Mouse (Mus musculus): ENCODE data around the gene Thap7. TPM values are rescaled to one million over a fixed set of nuclear protein-coding genes. Genes with fewer than 3 reads are reported as not detected.
"Not testable (repeated sequence)": the region's sequence is repeated elsewhere in the genome, so short reads cannot be mapped to it uniquely, and the experiment has no call there.

The Thap7 gene
- total RNA-seq, 2 experiments from 2014 or later = 13.5 to 13.6 TPM

DNA sequence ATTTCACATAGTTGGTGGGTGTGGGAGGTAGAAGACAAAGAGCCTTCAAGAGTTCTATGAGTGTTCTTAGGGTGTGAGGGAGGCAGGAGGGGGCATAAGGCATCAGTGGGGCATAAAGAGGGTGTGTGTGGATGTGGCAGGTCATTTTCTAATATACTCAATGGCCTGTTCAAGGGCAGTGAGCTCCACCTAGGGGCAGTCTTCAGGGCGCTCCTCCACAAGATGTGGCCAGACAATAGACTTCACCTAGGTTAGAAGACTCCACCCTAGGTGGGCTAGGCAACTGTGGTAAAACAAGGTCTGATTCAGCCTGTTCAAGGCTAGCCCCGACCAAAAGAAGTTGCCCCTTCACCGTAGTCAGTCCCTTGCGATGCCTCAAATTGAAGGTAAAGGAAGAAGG is 1.3 kb upstream of the Thap7 start:
- DNase-seq = no peak

DNA sequence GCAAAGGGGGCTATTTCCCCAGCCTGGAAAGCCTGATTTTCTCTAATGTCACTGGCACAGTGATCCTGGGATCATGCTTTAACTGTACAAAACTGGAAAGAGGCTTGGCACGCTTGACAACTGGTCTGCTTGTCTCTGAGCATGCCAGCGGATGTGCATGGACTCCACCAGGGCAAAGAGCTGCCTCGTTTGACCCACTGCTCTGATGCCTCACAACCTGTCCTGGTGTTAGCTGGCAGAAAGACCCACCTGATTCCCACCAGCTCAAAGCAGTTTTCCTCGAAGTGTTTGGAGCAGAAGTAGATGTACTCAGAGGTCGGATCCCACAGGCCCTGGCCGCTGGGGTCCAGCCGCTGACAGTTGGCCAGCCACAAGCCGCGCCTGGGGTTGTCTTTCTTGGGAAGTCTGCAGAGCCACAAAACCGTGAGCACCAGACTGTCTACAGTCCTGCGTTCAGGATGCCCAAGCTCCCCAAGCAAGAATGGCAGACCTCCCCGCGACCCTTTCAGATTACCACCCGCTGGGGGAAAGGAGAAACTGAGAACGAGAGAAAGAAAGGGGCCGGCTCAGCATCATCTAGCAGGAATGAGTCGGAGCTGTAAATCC is 852 bp downstream of the Thap7 start:
- DNase-seq = no peak

DNA sequence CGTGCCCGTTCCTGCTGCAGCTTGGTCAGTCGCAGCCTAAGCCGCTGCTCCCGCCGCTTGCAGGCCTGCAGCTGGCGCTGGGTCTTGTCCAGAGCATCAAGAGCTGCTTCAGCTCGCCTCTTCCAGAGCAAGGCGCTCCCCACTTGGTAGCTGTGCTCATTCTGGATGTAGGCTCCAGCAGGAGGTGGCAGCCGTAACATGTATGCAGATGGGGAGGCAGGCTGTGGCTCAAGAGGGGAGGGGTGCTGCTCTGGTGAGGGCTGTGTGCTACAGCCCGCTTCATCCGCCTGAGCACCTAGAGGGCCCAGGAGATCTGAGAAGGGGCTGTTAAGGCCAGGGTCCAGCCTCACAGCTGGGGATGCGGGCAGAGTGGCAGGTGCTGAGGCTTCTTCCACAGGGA is 2.7 kb downstream of the Thap7 start:
- no peak for DNase-seq

DNA sequence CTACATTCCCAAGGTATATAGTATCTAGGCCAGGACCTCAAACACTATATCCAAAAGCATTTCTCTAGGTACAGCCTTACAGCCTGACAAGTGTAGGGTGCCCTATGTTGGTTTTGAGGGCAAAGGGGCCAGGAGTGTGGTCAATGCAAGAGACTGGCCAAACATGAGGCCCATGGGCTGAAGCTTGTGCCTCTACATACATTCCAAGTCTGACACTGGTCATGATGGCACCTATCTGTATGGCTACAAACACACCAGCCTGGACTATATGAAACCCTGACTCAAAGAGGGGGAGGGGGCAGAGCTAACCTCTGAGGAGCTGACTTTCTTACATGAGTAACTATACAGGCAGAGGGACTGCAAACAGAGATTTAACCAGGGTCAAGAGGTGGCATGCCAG is 3.3 kb downstream of the Thap7 start:
- DNase-seq = no peak

DNA sequence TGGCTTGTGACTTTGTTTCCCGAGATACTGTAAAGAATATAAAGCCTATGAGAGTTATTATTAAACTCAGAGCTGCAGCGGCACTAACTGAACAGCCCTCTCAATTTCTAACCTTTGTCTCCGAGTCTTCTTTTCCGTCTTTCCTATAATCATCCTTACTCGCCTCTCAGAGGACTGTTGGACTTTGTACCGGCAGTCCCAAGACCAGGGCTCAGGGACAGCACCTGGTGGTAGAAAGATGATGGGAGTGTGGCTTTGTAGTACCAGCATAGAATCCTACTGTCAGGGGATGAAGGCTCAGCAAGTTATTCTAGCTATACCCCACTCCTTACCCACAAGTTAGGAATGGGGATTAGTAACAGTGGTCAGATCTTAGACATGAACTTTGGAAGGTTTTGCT is 4.7 kb downstream of the Thap7 start:
- DNase-seq = no peak

DNA sequence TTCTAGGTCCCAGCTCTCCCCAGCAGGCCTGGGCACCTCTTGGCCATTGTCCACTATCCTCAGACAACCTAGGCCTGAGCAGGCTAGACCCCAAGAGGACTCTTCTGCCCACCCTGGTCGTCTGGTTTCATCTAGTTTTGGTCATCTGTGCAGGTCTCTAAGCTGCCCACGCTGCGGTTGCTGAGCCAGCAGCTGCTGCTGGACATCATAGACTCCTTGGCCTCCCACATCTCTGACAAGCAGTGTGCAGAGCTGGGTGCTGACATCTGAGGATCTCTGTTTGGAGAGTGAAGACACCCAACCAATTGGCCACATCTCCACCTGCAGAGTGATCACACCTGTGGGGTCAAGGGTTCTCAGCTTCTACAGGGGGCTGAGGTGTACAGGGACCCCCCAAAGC is 5.4 kb downstream of the Thap7 start:
- no peak for DNase-seq

GRCm38 (mm10) chr16:17524156-17524555 is 6.8 kb downstream of the Thap7 start:
- DNase-seq = no peak

- DNase-seq = no peak
Measured at GRCm38 (mm10) chr16:17518910-17519309, 12.0 kb downstream of the Thap7 start.

- no peak for DNase-seq
Measured at GRCm38 (mm10) chr16:17511431-17511830, 19.5 kb downstream of the Thap7 start.

DNA sequence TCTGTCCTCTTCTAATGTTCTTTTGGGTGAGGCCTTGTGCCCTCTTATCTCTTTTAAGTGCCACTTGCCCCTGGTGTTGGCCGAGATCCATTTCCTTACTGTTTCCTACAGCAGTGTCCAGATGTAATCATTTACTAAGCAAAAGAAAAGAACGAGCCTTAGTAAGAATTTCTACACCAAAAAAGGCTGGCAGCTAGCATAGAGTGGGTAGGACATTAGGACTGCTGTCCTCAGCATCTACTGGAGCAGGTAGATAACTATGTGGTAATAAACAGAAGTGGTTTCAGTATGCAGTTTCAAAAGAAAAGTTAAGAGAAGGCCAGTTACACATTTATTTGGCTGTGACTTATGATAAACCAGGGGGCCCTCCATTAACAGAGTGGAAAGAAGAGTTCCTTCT is 20.2 kb downstream of the Thap7 start:
- no peak for DNase-seq

DNA sequence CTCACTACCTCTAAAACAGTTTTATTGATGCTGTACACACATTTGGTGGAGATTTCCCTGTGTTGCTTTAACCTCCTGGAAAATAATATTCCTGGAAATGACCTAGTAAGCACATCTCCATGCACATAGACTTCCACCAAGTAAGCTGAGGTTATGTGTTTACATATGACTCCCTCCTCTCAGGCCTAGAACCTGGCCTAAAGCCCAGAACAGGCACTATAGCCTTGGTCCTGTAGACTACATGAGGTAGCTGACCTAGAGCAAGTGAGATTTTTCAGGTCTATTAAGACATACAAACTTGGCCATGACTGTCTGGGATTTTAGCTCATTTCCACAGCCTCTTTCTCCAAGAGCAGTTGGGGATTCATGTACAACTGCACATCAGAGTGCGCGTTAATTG is 20.8 kb downstream of the Thap7 start:
- DNase-seq = no peak

DNA sequence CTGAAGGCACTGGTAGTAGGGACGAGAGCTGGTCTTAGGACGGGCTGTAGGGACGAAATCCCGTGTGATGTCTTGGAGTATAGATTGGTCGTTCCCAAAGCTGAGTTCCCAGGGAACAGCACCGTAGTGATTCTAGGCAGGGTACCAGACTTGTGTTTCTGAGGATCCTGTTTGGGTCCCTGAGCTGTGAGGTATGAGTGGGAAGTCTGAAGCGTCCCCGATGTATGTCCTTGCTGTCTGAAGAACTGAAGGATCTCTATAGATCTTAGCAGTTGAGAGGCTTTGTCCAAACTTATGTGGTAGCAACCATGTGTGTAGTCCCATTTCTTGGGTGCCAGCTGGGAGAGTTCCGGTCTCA is 21.7 kb downstream of the Thap7 start:
- no peak for DNase-seq

DNA sequence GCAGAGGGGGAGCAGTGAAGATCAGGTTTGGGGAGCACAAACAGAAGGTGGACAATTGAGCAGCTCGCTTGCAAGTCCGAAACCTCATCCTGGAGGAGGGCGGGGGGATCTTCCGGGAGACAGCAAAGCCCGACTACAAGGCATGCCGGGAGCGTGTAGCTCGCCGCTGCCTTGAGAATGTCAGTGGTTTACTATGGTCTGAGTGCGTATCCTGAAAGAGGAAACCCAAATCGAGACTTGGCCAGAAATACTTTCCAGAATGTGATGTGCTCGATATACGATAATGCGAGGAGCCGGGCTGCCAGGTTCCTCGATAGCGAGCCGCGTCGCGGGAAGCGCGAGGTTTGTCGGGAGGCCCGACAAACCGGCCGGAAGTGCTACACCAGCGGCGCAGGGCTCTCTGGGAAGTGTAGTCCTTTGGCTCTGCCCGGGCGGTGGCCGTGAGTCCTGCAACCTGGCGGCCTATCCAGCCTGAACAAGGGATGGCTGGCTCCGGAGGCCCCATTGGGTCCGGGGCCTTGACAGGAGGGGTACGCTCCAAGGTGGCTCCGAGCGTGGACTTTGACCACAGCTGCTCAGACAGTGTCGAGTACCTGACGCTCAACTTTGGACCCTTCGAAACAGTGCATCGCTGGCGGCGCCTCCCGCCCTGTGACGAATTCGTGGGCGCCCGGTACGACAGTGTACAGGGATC is 22.2 kb downstream of the Thap7 start, which contains the start of gene Lztr1:
Gene Lztr1 (plus strand): TSS at position 143 of the 694 bp plus-strand sequence.
- DNase-seq = peak; percentile 92 to 95

GRCm38 (mm10) chr16:17508031-17508430 is 22.9 kb downstream of the Thap7 start:
- DNase-seq = not testable (repeated sequence)

DNA sequence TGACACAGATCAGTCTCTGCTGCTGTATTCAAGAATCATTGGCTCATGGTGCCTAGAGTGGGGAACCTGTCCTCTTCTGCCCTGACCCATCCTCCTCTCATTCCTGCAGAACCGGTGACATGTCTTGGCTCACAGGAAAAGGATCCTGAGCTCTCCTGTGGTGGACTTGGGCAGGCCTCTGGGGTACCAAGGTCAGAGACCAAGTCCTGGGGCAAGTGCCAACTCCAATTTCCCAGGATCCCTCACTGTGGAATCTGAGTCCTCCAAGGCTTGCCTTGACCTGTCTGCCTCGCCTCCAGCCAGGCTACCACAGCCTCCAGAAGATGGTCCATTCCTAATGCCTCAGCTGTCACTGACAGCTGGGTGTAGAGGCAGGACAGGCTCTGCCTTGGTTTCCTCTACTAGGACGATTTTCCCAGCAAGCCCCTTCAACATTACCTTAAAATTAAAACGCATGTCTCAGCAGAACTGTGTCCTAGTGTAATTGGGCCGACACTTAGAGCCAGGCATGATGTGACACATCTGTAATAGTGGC is 23.9 kb downstream of the Thap7 start:
- no peak for DNase-seq

GRCm38 (mm10) chr16:17502681-17503080 is 28.3 kb downstream of the Thap7 start:
- no peak for DNase-seq

- DNase-seq = no peak
Measured at GRCm38 (mm10) chr16:17499249-17499883, 31.6 kb downstream of the Thap7 start.

- peak; percentile 37 to 45 for DNase-seq
Measured at GRCm38 (mm10) chr16:17496499-17497305, 34.2 kb downstream of the Thap7 start.

GRCm38 (mm10) chr16:17491896-17492561 is 38.9 kb downstream of the Thap7 start:
- DNase-seq = no peak

DNA sequence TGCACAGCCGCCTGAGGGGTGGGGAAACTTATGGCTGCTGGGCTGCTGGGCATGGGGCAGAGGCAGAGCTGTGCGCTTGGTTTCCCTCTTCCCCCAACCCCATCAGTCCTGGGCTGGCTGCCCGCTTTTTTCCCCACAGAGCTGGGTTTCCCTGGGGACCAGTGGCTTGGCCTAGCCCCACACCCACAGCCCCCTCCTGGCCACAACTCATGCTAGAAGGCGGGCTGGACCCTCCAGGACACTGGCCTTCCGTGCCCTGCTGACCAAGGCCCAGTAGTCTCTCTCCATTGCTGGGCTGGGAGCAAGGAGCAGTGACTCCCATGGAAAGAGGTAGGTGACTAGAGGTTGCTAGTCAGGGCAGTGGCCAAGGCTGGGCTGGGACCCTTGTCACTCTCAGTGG is 39.8 kb downstream of the Thap7 start:
- DNase-seq = no peak

GRCm38 (mm10) chr16:17489469-17490111 is 41.3 kb downstream of the Thap7 start, which contains the start of gene Aifm3:
TSS of gene Aifm3 (plus strand) at chr16:17489611.
- no peak for DNase-seq
